Mouse (Mus musculus) intestine, embryonic 16.5 days (tissue): ENCODE measurements around the gene Slc8a1. TPM values are rescaled to one million over a fixed set of nuclear protein-coding genes. Genes with fewer than 3 reads are reported as not detected.

Experiments
- ATAC-seq: fragments of 200-750 bp; cut with Nextera tagmentation; 2 replicates; pipeline ENCODE4 v1.8.0; 2017; ENCODE audit warnings: moderate TSS enrichment, moderate library complexity
- H3K27ac ChIP-seq: fragments of 300-500 bp; sonication (generic); 2 replicates; pipeline ENCODE4 v1.5.1; 2014; ENCODE audit warnings: mild to moderate bottlenecking, low read length
- H3K27me3 ChIP-seq: fragments of 300-500 bp; sonication (generic); replicated peaks from 2 replicates; pipeline ENCODE4 v1.6.1; 2014; ENCODE audit warnings: low read length, control low read depth, mixed read lengths; ENCODE audit not compliant: control insufficient read depth, insufficient read depth
- H3K36me3 ChIP-seq: fragments of 300-500 bp; sonication (generic); 2 replicates; pipeline ENCODE4 v1.6.1; 2014; ENCODE audit warnings: low read length, control low read depth; ENCODE audit not compliant: control insufficient read depth, insufficient read depth
- H3K4me1 ChIP-seq: fragments of 300-500 bp; sonication (generic); 2 replicates; pipeline ENCODE4 v1.6.1; 2014; ENCODE audit warnings: low read length, control low read depth, mixed read lengths; ENCODE audit not compliant: control insufficient read depth, insufficient read depth
- H3K4me2 ChIP-seq: fragments of 300-500 bp; sonication (generic); 2 replicates; pipeline ENCODE4 v1.6.1; 2014; ENCODE audit warnings: low read depth, low read length, control low read depth
- H3K4me3 ChIP-seq: fragments of 300-500 bp; sonication (generic); 2 replicates; pipeline ENCODE4 v1.5.1; 2014; ENCODE audit warnings: mild to moderate bottlenecking, low read length
- H3K9ac ChIP-seq: fragments of 300-500 bp; sonication (generic); 2 replicates; pipeline ENCODE4 v1.6.1; 2014; ENCODE audit warnings: low read depth, low read length
- H3K9me3 ChIP-seq: fragments of 300-500 bp; sonication (generic); 2 replicates; pipeline ENCODE4 v1.6.1; 2016; ENCODE audit warnings: low read length, control low read depth; ENCODE audit not compliant: control insufficient read depth
- WGBS: fragments of 180-500 bp; shearing (Covaris S2); extraction: QIAGEN DNeasy Blood & Tissue Kit; methylation state at CpG from one replicate; pipeline ENCODE4 v1.1.7; 2014; 5-methylcytosine and 5-hydroxymethylcytosine counted together
- polyA plus RNA-seq: library from polyadenylated mRNA; unstranded; fragments of >200 nt; fragmentation: Nextera tagmentation; extraction: Ambion mirVana; gene quantifications from 2 replicates; pipeline ENCODE4 v1.2.1, GENCODE M21; 2015

Gene Slc8a1
- polyA plus RNA-seq, 1 experiment from 2014 or later, result 3.6 TPM

- no peaks in the 10 kb centered on the region for H3K9me3 ChIP-seq
- H3K27ac ChIP-seq, result no peak overlapping the region
- H3K4me2 ChIP-seq, result no peak overlapping the region
- H3K36me3 ChIP-seq, result no peaks in the 10 kb centered on the region
- ATAC-seq, result no peak
- H3K9ac ChIP-seq, result no peak overlapping the region
- no peak overlapping the region for H3K4me3 ChIP-seq
- no peaks in the 10 kb centered on the region; the same call in 1 of the 2 replicates for H3K4me1 ChIP-seq
- no peaks in the 10 kb centered on the region for H3K27me3 ChIP-seq
- WGBS, result 41% methylated on average over 2 of the region's 2 CpGs
These were observed 132.1 kb downstream of the Slc8a1 start for GRCm38 (mm10) chr17:81606084-81606483.

GRCm38 (mm10) chr17:81605219-81605660 lies 132.9 kb downstream of the Slc8a1 start:
- Histone ChIP-seq H3K9ac (no peak overlapping the region), H3K36me3 (no peaks in the 10 kb centered on the region), H3K4me2 (no peak overlapping the region), H3K4me3 (no peak overlapping the region), H3K9me3 (no peaks in the 10 kb centered on the region), H3K27ac (peak overlapping the region; percentile 0), H3K4me1 (no peaks in the 10 kb centered on the region; the same call in 1 of the 2 replicates), H3K27me3 (no peaks in the 10 kb centered on the region)
- peak; percentile 75 for ATAC-seq
- WGBS, result 51% methylated on average over 4 of the region's 4 CpGs

- no peak overlapping the region for H3K27ac ChIP-seq
- H3K4me2 ChIP-seq, result no peak overlapping the region
- no peak for ATAC-seq
- no peaks in the 10 kb centered on the region for H3K36me3 ChIP-seq
- no peaks in the 10 kb centered on the region for H3K9me3 ChIP-seq
- 95% methylated on average over 2 of the region's 2 CpGs for WGBS
- no peaks in the 10 kb centered on the region for H3K27me3 ChIP-seq
- H3K9ac ChIP-seq, result no peak overlapping the region
- no peaks in the 10 kb centered on the region for H3K4me1 ChIP-seq
- no peak overlapping the region for H3K4me3 ChIP-seq
These were observed 139.1 kb downstream of the Slc8a1 start for GRCm38 (mm10) chr17:81599072-81599471.

GRCm38 (mm10) chr17:81589791-81590190 lies 148.4 kb downstream of the Slc8a1 start:
- H3K4me3 ChIP-seq, result no peak overlapping the region
- 71% methylated on average over 7 of the region's 7 CpGs for WGBS
- H3K4me1 ChIP-seq, result no peaks in the 10 kb centered on the region
- H3K9me3 ChIP-seq, result no peaks in the 10 kb centered on the region
- no peak overlapping the region for H3K4me2 ChIP-seq
- H3K27me3 ChIP-seq, result no peaks in the 10 kb centered on the region
- H3K9ac ChIP-seq, result no peak overlapping the region
- no peak overlapping the region for H3K27ac ChIP-seq
- no peak for ATAC-seq
- H3K36me3 ChIP-seq, result no peaks in the 10 kb centered on the region

- WGBS, result 92% methylated on average over 5 of the region's 5 CpGs
- ATAC-seq, result no peak
- Histone ChIP-seq H3K36me3 (no peaks in the 10 kb centered on the region), H3K27me3 (no peaks in the 10 kb centered on the region), H3K4me1 (no peaks in the 10 kb centered on the region), H3K4me3 (no peak overlapping the region), H3K27ac (no peak overlapping the region), H3K9ac (no peak overlapping the region), H3K4me2 (no peak overlapping the region), H3K9me3 (no peaks in the 10 kb centered on the region)
These were observed 151.4 kb downstream of the Slc8a1 start for GRCm38 (mm10) chr17:81586759-81587158.

GRCm38 (mm10) chr17:81579728-81580425 lies 158.3 kb downstream of the Slc8a1 start:
- H3K4me2 ChIP-seq, result no peak overlapping the region
- peak; percentile 23; the same call in 1 of the 2 replicates for ATAC-seq
- H3K9me3 ChIP-seq, result no peaks in the 10 kb centered on the region
- no peaks in the 10 kb centered on the region for H3K27me3 ChIP-seq
- 53% methylated on average over 10 of the region's 10 CpGs for WGBS
- no peak overlapping the region for H3K4me3 ChIP-seq
- H3K27ac ChIP-seq, result peak overlapping the region; percentile 37; the same call in 1 of the 2 replicates
- peaks cover 8% of the 10 kb centered on the region for H3K4me1 ChIP-seq
- H3K9ac ChIP-seq, result no peak overlapping the region
- H3K36me3 ChIP-seq, result no peaks in the 10 kb centered on the region

- WGBS, result 83% methylated on average over 3 of the region's 3 CpGs
- no peak for ATAC-seq
- H3K27me3 ChIP-seq, result no peaks in the 10 kb centered on the region
- H3K4me1 ChIP-seq, result peaks cover 8% of the 10 kb centered on the region
- no peak overlapping the region for H3K27ac ChIP-seq
- H3K9me3 ChIP-seq, result no peaks in the 10 kb centered on the region
- H3K36me3 ChIP-seq, result no peaks in the 10 kb centered on the region
- no peak overlapping the region for H3K4me2 ChIP-seq
- no peak overlapping the region for H3K9ac ChIP-seq
- no peak overlapping the region for H3K4me3 ChIP-seq
These were observed 161.3 kb downstream of the Slc8a1 start for GRCm38 (mm10) chr17:81576893-81577292.

GRCm38 (mm10) chr17:81565634-81566372 lies 172.4 kb downstream of the Slc8a1 start:
- Histone ChIP-seq H3K4me3 (no peak overlapping the region), H3K27me3 (no peaks in the 10 kb centered on the region), H3K4me1 (no peaks in the 10 kb centered on the region), H3K27ac (no peak overlapping the region), H3K4me2 (no peak overlapping the region), H3K9me3 (no peaks in the 10 kb centered on the region), H3K36me3 (no peaks in the 10 kb centered on the region), H3K9ac (no peak overlapping the region)
- ATAC-seq, result no peak
- 80% methylated on average over 9 of the region's 9 CpGs for WGBS

- Histone ChIP-seq H3K9me3 (no peaks in the 10 kb centered on the region), H3K4me2 (no peak overlapping the region), H3K36me3 (no peaks in the 10 kb centered on the region), H3K9ac (no peak overlapping the region), H3K27ac (no peak overlapping the region), H3K4me3 (no peak overlapping the region), H3K4me1 (peaks cover 5% of the 10 kb centered on the region), H3K27me3 (no peaks in the 10 kb centered on the region)
- no peak for ATAC-seq
- 71% methylated on average over 6 of the region's 6 CpGs for WGBS
These were observed 184.0 kb downstream of the Slc8a1 start for GRCm38 (mm10) chr17:81554052-81554734.
